Mouse (Mus musculus) cerebellum, adult 2 months (tissue): Measurements from ENCODE around the gene Idh3a.

Experiments used
- CTCF ChIP-seq: fragments of 200-500 bp; IDR thresholded peaks from 2 replicates; pipeline ENCODE4 v1.5.1; 2011; ENCODE audit warnings: low read depth, mild to moderate bottlenecking, control low read depth, low read length, moderate library complexity, borderline replicate concordance; ENCODE audit not compliant: insufficient read depth
- POLR2A ChIP-seq: fragments of 200-500 bp; IDR thresholded peaks from 2 replicates; pipeline ENCODE4 v1.6.1; 2011; ENCODE audit warnings: low read length, control low read depth, borderline replicate concordance; ENCODE audit not compliant: insufficient read depth

GRCm38 (mm10) chr9:54559771-54560471 is 26.2 kb upstream of the Idh3a start, which contains the start of gene Cib2:
- TF ChIP-seq CTCF (no peak; the same call in 1 of the 2 replicates), POLR2A (peak; percentile 41; the same call in 1 of the 2 replicates)
